Mouse (Mus musculus): Measurements from ENCODE around the gene Reg4. TPM values are rescaled to one million over a fixed set of nuclear protein-coding genes. Genes with fewer than 3 reads are reported as not detected.

Gene Reg4
- polyA plus RNA-seq, 1 experiment from 2014 or later = not detected

GRCm38 (mm10) chr3:98210860-98211259 is 11.1 kb upstream of the Reg4 start:
- in situ Hi-C loops (cut with MboI; ENCODE audit: low pct_unique_long_range_greater_than_20kb) = no loop called here
- CTCF ChIA-PET = interaction anchor here (1.6 to 1.7 kb wide), 2 partner anchors 13 to 272 kb away, joined by 4 to 8 read pairs; no protein-coding TSS in a partner anchor

GRCm38 (mm10) chr3:98211301-98212081 is 10.5 kb upstream of the Reg4 start:
- POLR2A ChIA-PET = interaction anchor here (0.6 kb wide), 1 partner anchor 110 kb away, joined by 3 read pairs; no protein-coding TSS in a partner anchor
- in situ Hi-C loops (cut with MboI; ENCODE audit: low pct_unique_long_range_greater_than_20kb) = no loop called here

More at GRCm38 (mm10) chr3:98210860-98211259, 11.1 kb upstream of the Reg4 start:
- DNase-seq (ENCODE audit: low read depth, low spot score) (no peak), ATAC-seq (no peak)
- POLR2A ChIA-PET = no interaction called here
- no peak for TF ChIP-seq CTCF (IDR thresholded peaks at IDR 0.05)
- H3K27me3 ChIP-seq = no peaks in the 10 kb centered on the region

GRCm38 (mm10) chr3:98216296-98216695 is 5.7 kb upstream of the Reg4 start:
- DNase-seq (ENCODE audit: low read depth, low spot score) (no peak), ATAC-seq (no peak)
- H3K27me3 ChIP-seq = no peaks in the 10 kb centered on the region
- TF ChIP-seq CTCF (IDR thresholded peaks at IDR 0.05) = no peak
- in situ Hi-C loops (cut with MboI; ENCODE audit: low pct_unique_long_range_greater_than_20kb) = no loop called here
- ChIA-PET CTCF (no interaction called here), POLR2A (no interaction called here)

More at GRCm38 (mm10) chr3:98211301-98212081, 10.5 kb upstream of the Reg4 start:
- H3K27me3 ChIP-seq = no peaks in the 10 kb centered on the region
- CTCF ChIA-PET = interaction anchor here (1.6 to 1.7 kb wide), 2 partner anchors 12 to 273 kb away, joined by 4 to 8 read pairs; no protein-coding TSS in a partner anchor
- no peak for TF ChIP-seq CTCF (IDR thresholded peaks at IDR 0.05)
- ATAC-seq (no peak), DNase-seq (ENCODE audit: low read depth, low spot score) (no peak)

- in situ Hi-C loops (cut with MboI; ENCODE audit: low pct_unique_long_range_greater_than_20kb) = no loop called here
- no peak for TF ChIP-seq CTCF (IDR thresholded peaks at IDR 0.05)
- ChIA-PET CTCF (interaction anchor here (0.7 to 5.7 kb wide), 17 partner anchors 9 to 326 kb away, joined by 3 to 75 read pairs (median 6); no protein-coding TSS in a partner anchor), POLR2A (no interaction called here)
- no peak for ATAC-seq
- DNase-seq (ENCODE audit: low read depth, low spot score) = no peak
- H3K27me3 ChIP-seq = no peaks in the 10 kb centered on the region
Observed at GRCm38 (mm10) chr3:98223263-98223662, 1.3 kb downstream of the Reg4 start.

GRCm38 (mm10) chr3:98223783-98224580 is 2.0 kb downstream of the Reg4 start:
- H3K27me3 ChIP-seq = no peaks in the 10 kb centered on the region
- peak; percentile 58 for ATAC-seq
- ChIA-PET POLR2A (interaction anchor here (0.6 to 0.7 kb wide), 3 partner anchors 30 to 469 kb away, joined by 3 to 9 read pairs (median 5); no protein-coding TSS in a partner anchor), CTCF (interaction anchor here (0.6 to 5.7 kb wide), 27 partner anchors 10 to 332 kb away, joined by 3 to 75 read pairs (median 4); no protein-coding TSS in a partner anchor)
- peak; percentile 93 for TF ChIP-seq CTCF (IDR thresholded peaks at IDR 0.05)
- in situ Hi-C loops (cut with MboI; ENCODE audit: low pct_unique_long_range_greater_than_20kb) = no loop called here
- no peak for DNase-seq (ENCODE audit: low read depth, low spot score)

- in situ Hi-C loops (cut with MboI; ENCODE audit: low pct_unique_long_range_greater_than_20kb) = loop anchor here (5.0 kb wide), 2 partner anchors 87 to 298 kb away; no protein-coding TSS in a partner anchor
- DNase-seq (ENCODE audit: low read depth, low spot score) (no peak), ATAC-seq (no peak)
- ChIA-PET POLR2A (interaction anchor here (0.6 kb wide), 1 partner anchor 278 kb away, joined by 3 read pairs; no protein-coding TSS in a partner anchor), CTCF (interaction anchor here (1.0 to 5.7 kb wide), 21 partner anchors 11 to 296 kb away, joined by 3 to 75 read pairs (median 7); partner anchors contain the start of gene Hmgcs2)
- no peaks in the 10 kb centered on the region for H3K27me3 ChIP-seq
- TF ChIP-seq CTCF (IDR thresholded peaks at IDR 0.05) = no peak
Observed at GRCm38 (mm10) chr3:98224975-98225374, 3.0 kb downstream of the Reg4 start.

- ChIA-PET CTCF (interaction anchor here (1.1 to 5.7 kb wide), 21 partner anchors 12 to 310 kb away, joined by 3 to 75 read pairs (median 7); partner anchors contain the start of gene Hmgcs2), POLR2A (interaction anchor here (0.6 to 0.7 kb wide), 2 partner anchors 45 to 87 kb away, joined by 3 read pairs; no protein-coding TSS in a partner anchor)
- no peaks in the 10 kb centered on the region for H3K27me3 ChIP-seq
- in situ Hi-C loops (cut with MboI; ENCODE audit: low pct_unique_long_range_greater_than_20kb) = loop anchor here (5.0 kb wide), 2 partner anchors 87 to 298 kb away; no protein-coding TSS in a partner anchor
- TF ChIP-seq CTCF (IDR thresholded peaks at IDR 0.05) = no peak
- no peak for DNase-seq (ENCODE audit: low read depth, low spot score)
- ATAC-seq = no peak
Observed at GRCm38 (mm10) chr3:98225746-98226145, 3.8 kb downstream of the Reg4 start.

GRCm38 (mm10) chr3:98226988-98227610 is 5.1 kb downstream of the Reg4 start:
- ChIA-PET CTCF (interaction anchor here (0.9 to 5.7 kb wide), 44 partner anchors 10 to 390 kb away, joined by 3 to 75 read pairs (median 4); partner anchors contain the start of genes Hmgcs2 and Zfp697), POLR2A (interaction anchor here (1.0 kb wide), 1 partner anchor 88 kb away, joined by 3 read pairs; no protein-coding TSS in a partner anchor)
- TF ChIP-seq CTCF (IDR thresholded peaks at IDR 0.05) = peak; percentile 97
- DNase-seq (ENCODE audit: low read depth, low spot score) (no peak), ATAC-seq (peak; percentile 74)
- no peaks in the 10 kb centered on the region for H3K27me3 ChIP-seq
- in situ Hi-C loops (cut with MboI; ENCODE audit: low pct_unique_long_range_greater_than_20kb) = loop anchor here (5.0 kb wide), 2 partner anchors 85 to 300 kb away; no protein-coding TSS in a partner anchor

- TF ChIP-seq CTCF (IDR thresholded peaks at IDR 0.05) = no peak
- ATAC-seq = no peak
- ChIA-PET POLR2A (interaction anchor here (0.6 to 1.0 kb wide), 3 partner anchors 87 to 1706 kb away, joined by 3 to 4 read pairs (median 3); no protein-coding TSS in a partner anchor), CTCF (interaction anchor here (0.6 to 5.7 kb wide), 31 partner anchors 10 to 389 kb away, joined by 3 to 75 read pairs (median 4); partner anchors contain the start of gene Hmgcs2)
- DNase-seq (ENCODE audit: low read depth, low spot score) = no peak
- in situ Hi-C loops (cut with MboI; ENCODE audit: low pct_unique_long_range_greater_than_20kb) = loop anchor here (5.0 kb wide), 2 partner anchors 85 to 300 kb away; no protein-coding TSS in a partner anchor
- H3K27me3 ChIP-seq = no peaks in the 10 kb centered on the region
Observed at GRCm38 (mm10) chr3:98227763-98228162, 5.8 kb downstream of the Reg4 start.

Data from Patski (cell line).